Mouse (Mus musculus) MEL (cell line): ENCODE results near the gene Acbd7.

Experiments used
- BHLHE40 ChIP-seq: IDR thresholded peaks from 2 replicates; pipeline ENCODE4 v1.6.1; 2012; ENCODE audit warnings: low read depth, mild to moderate bottlenecking, inconsistent platforms, low read length, improper control_type of control experiment, borderline replicate concordance
- MAX ChIP-seq: IDR thresholded peaks from 2 replicates; pipeline ENCODE4 v1.6.1; 2011; ENCODE audit warnings: low read length, improper control_type of control experiment
- POLR2AphosphoS2 ChIP-seq: IDR thresholded peaks from 2 replicates; pipeline ENCODE4 v1.6.1; 2011; ENCODE audit warnings: low read length, improper control_type of control experiment
- RAD21 ChIP-seq: IDR thresholded peaks from 2 replicates; pipeline ENCODE4 v1.6.1; 2011; ENCODE audit warnings: mild to moderate bottlenecking, low read depth, low read length, improper control_type of control experiment

DNA sequence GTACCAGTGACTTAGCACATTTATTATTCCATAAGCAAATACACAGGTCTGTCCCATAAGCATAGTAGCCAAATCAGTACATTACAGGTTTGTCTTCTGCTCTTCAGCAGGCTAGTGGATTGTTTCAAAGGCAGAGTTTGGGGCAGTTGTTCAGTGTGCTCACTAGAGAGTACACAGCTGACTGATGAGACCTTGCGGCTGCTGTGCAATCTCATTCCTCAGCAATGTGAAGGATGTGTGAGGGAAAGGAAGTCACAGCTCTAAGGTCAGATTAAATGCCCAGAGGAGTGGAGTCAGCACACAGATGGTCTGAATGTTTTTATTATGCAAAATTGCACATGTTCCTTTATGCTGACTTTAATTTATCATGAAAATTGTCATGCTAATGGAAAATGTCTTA is 9.4 kb upstream of the Acbd7 start:
- TF ChIP-seq POLR2AphosphoS2 (no peak), MAX (no peak), BHLHE40 (no peak), RAD21 (no peak)
